Mouse (Mus musculus) intestine, embryonic 16.5 days (tissue): Measurements from ENCODE around the gene Cyp3a13. TPM values are rescaled to one million over a fixed set of nuclear protein-coding genes. Genes with fewer than 3 reads are reported as not detected.
A peak's percentile ranks its signal among the peaks of the same experiment; 100 is the strongest.
"Not testable (repeated sequence)": the region's sequence is repeated elsewhere in the genome, so short reads cannot be mapped to it uniquely, and the experiment has no call there.

Experiments used
- ATAC-seq: fragments of 200-750 bp; cut with Nextera tagmentation; 2 replicates; pipeline ENCODE4 v1.8.0; 2017; ENCODE audit warnings: moderate TSS enrichment, moderate library complexity
- H3K27ac ChIP-seq: fragments of 300-500 bp; sonication (generic); 2 replicates; pipeline ENCODE4 v1.5.1; 2014; ENCODE audit warnings: mild to moderate bottlenecking, low read length
- H3K27me3 ChIP-seq: fragments of 300-500 bp; sonication (generic); replicated peaks from 2 replicates; pipeline ENCODE4 v1.6.1; 2014; ENCODE audit warnings: low read length, control low read depth, mixed read lengths; ENCODE audit not compliant: control insufficient read depth, insufficient read depth
- H3K36me3 ChIP-seq: fragments of 300-500 bp; sonication (generic); 2 replicates; pipeline ENCODE4 v1.6.1; 2014; ENCODE audit warnings: low read length, control low read depth; ENCODE audit not compliant: control insufficient read depth, insufficient read depth
- H3K4me1 ChIP-seq: fragments of 300-500 bp; sonication (generic); 2 replicates; pipeline ENCODE4 v1.6.1; 2014; ENCODE audit warnings: low read length, control low read depth, mixed read lengths; ENCODE audit not compliant: control insufficient read depth, insufficient read depth
- H3K4me2 ChIP-seq: fragments of 300-500 bp; sonication (generic); 2 replicates; pipeline ENCODE4 v1.6.1; 2014; ENCODE audit warnings: low read depth, low read length, control low read depth
- H3K4me3 ChIP-seq: fragments of 300-500 bp; sonication (generic); 2 replicates; pipeline ENCODE4 v1.5.1; 2014; ENCODE audit warnings: mild to moderate bottlenecking, low read length
- H3K9ac ChIP-seq: fragments of 300-500 bp; sonication (generic); 2 replicates; pipeline ENCODE4 v1.6.1; 2014; ENCODE audit warnings: low read depth, low read length
- H3K9me3 ChIP-seq: fragments of 300-500 bp; sonication (generic); 2 replicates; pipeline ENCODE4 v1.6.1; 2016; ENCODE audit warnings: low read length, control low read depth; ENCODE audit not compliant: control insufficient read depth
- WGBS: fragments of 180-500 bp; shearing (Covaris S2); extraction: QIAGEN DNeasy Blood & Tissue Kit; methylation state at CpG from one replicate; pipeline ENCODE4 v1.1.7; 2014; 5-methylcytosine and 5-hydroxymethylcytosine counted together
- polyA plus RNA-seq: library from polyadenylated mRNA; unstranded; fragments of >200 nt; fragmentation: Nextera tagmentation; extraction: Ambion mirVana; gene quantifications from 2 replicates; pipeline ENCODE4 v1.2.1, GENCODE M21; 2015

Gene Cyp3a13
- polyA plus RNA-seq, 1 experiment from 2014 or later = 54.6 TPM

GRCm38 (mm10) chr5:137933934-137934333, 12.5 kb upstream of the Cyp3a13 start:
- H3K9me3 ChIP-seq, H3K4me3 ChIP-seq, H3K27ac ChIP-seq, H3K4me2 ChIP-seq, ATAC-seq, H3K9ac ChIP-seq, H3K4me1 ChIP-seq, H3K27me3 ChIP-seq, H3K36me3 ChIP-seq: not testable (repeated sequence)
- WGBS = 75% methylated on average over 2 of the region's 2 CpGs

- Histone ChIP-seq H3K9me3 (no peaks in the 10 kb centered on the region), H3K4me3 (no peak overlapping the region), H3K4me1 (no peaks in the 10 kb centered on the region), H3K36me3 (no peaks in the 10 kb centered on the region), H3K9ac (no peak overlapping the region), H3K27ac (peak overlapping the region; percentile 36), H3K27me3 (no peaks in the 10 kb centered on the region), H3K4me2 (no peak overlapping the region)
- ATAC-seq = peak; percentile 70; the same call in 1 of the 2 replicates
- 74% methylated on average over 11 of the region's 11 CpGs for WGBS
These were observed 7.0 kb upstream of the Cyp3a13 start for GRCm38 (mm10) chr5:137928439-137928838.

GRCm38 (mm10) chr5:137922171-137922570, 752 bp upstream of the Cyp3a13 start:
- H3K27me3 ChIP-seq = no peaks in the 10 kb centered on the region
- H3K4me1 ChIP-seq = no peaks in the 10 kb centered on the region; the same call in 1 of the 2 replicates
- ATAC-seq = peak; percentile 93
- H3K9ac ChIP-seq = no peak overlapping the region
- no peaks in the 10 kb centered on the region for H3K9me3 ChIP-seq
- peak overlapping the region; percentile 29; the same call in 1 of the 2 replicates for H3K4me2 ChIP-seq
- H3K4me3 ChIP-seq = no peak overlapping the region
- H3K36me3 ChIP-seq = no peaks in the 10 kb centered on the region
- peak overlapping the region; percentile 89 for H3K27ac ChIP-seq

DNA sequence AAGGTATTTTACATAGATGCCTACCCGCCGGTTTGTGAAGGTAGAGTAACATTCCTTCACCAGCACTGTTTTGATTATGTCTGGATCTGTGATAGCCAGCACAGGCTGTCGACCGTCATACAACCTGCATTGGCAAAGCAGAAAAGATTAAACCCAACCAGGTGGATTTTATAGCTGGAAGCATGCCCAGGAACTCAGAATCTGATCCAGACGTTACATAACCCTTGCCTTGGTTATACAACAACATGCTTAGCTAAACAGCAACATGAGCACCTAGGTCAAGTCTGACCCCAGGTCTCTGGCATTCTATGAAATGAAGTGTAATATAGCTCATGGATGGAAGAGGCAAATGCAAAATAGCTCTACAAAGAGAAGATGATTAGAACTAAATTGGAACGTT, 5.9 kb downstream of the Cyp3a13 start:
- Histone ChIP-seq H3K27me3 (no peaks in the 10 kb centered on the region), H3K9me3 (no peaks in the 10 kb centered on the region), H3K9ac (no peak overlapping the region), H3K4me3 (no peak overlapping the region), H3K4me2 (no peak overlapping the region), H3K27ac (no peak overlapping the region), H3K4me1 (no peaks in the 10 kb centered on the region; the same call in 1 of the 2 replicates), H3K36me3 (no peaks in the 10 kb centered on the region)
- 72% methylated on average over 6 of the region's 6 CpGs for WGBS
- no peak for ATAC-seq

DNA sequence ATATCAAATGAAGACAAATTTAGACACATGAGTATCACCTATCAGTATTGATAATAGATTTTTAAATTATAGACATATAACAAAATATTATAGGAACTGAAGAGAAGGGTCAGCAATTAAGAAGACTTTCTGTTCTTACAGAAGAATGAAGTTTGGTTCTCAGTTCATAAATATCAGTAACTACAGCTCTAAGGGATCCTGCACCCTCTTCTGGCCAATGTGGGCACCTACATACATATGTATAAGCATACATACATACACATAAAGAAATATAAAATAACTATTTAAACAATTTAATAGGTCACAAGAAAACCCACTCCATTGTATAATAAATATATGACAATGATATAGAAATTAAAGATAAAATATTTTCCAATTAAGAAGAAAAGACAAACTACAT, 6.9 kb downstream of the Cyp3a13 start:
- ATAC-seq = no peak
- no peaks in the 10 kb centered on the region; the same call in 1 of the 2 replicates for H3K4me1 ChIP-seq

DNA sequence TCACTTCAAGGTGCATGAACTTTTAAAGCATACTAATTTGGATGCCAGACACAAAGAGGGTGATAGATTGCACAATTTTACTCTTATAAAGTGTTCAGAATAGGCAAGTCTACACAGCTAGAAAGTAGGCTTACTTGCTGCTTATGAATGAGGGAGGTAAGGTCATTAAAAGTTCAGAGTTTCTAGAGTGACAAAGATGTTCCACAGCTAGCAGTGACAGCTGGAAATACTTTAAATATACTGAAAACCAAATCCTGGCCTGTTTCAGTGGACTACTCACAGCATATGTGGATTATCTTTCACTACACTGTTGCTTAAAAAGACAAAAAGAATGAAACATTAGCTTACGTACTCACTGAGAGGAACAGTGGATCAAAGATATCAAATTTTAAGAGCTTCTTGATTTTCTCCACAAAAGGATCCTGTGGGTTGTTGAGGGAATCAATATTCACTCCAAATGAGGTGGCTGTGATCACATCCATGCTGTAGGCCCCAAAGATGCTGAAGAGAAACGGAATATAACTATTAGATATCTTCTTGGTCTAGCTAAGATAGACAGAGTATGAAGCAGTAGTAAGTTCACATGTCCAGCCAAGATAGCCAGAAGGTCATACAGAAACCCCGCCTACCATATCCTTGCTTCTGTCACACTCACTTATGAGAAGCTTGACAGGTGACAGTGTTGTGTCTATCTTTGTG, 11.7 kb downstream of the Cyp3a13 start:
- H3K36me3 ChIP-seq = no peaks in the 10 kb centered on the region
- H3K9ac ChIP-seq = no peak overlapping the region
- no peak for ATAC-seq
- H3K4me1 ChIP-seq = no peaks in the 10 kb centered on the region
- H3K4me3 ChIP-seq = no peak overlapping the region
- 80% methylated on average over 3 of the region's 3 CpGs for WGBS
- H3K27me3 ChIP-seq = no peaks in the 10 kb centered on the region
- no peaks in the 10 kb centered on the region for H3K9me3 ChIP-seq
- no peak overlapping the region for H3K4me2 ChIP-seq
- H3K27ac ChIP-seq = no peak overlapping the region

More for the DNA sequence above, 6.9 kb downstream of the Cyp3a13 start:
- Histone ChIP-seq H3K9ac (no peak overlapping the region), H3K9me3 (no peaks in the 10 kb centered on the region), H3K4me3 (no peak overlapping the region), H3K4me2 (no peak overlapping the region), H3K27ac (no peak overlapping the region), H3K27me3 (no peaks in the 10 kb centered on the region), H3K36me3 (no peaks in the 10 kb centered on the region)

DNA sequence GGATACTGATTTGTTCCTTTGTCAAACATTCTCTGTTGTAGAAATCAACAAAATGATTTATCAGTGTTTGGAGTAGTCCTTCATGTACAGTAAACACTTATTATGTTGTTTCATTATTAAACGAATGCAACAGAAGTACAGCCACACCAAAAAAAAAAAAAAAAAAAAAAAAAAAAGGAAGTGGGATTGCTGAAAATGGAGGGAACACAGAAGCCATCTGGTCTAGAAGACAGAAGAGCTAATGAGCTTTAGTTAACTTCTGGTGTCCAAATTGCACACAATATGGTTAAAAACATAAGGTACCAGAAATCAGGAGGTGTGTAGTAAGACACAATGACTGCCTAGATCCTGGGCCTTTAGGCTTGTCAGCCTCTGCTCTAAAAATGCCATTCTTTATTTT, 23.6 kb downstream of the Cyp3a13 start:
- WGBS = 61% methylated on average over 1 of the region's 1 CpGs

DNA sequence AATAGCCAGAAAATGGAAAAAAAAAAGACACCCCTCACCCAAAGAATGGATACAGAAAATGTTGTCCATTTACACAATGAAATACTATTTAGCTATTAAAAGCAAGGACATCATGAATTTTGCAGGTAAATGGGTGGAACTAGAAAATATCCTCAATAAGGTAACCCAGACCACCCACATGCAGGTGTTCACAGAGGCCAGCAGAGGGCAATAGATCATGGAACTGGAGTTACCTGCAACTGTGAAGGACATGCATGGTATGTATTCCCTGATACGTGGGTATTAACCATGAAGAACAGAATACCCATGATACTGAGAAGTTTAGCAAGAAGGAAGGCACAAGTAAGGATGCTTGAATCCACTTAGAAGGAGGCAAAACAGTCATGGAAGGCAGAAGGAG, 28.5 kb downstream of the Cyp3a13 start:
- Histone ChIP-seq H3K9ac (no peak overlapping the region), H3K4me3 (no peak overlapping the region), H3K27me3 (no peaks in the 10 kb centered on the region), H3K4me2 (no peak overlapping the region), H3K36me3 (no peaks in the 10 kb centered on the region), H3K9me3 (no peaks in the 10 kb centered on the region), H3K4me1 (no peaks in the 10 kb centered on the region), H3K27ac (no peak overlapping the region)
- WGBS = 47% methylated on average over 1 of the region's 1 CpGs
- ATAC-seq = no peak

More for the DNA sequence above, 23.6 kb downstream of the Cyp3a13 start:
- Histone ChIP-seq H3K27ac (no peak overlapping the region), H3K9ac (no peak overlapping the region), H3K4me3 (no peak overlapping the region), H3K36me3 (no peaks in the 10 kb centered on the region), H3K4me2 (no peak overlapping the region), H3K9me3 (no peaks in the 10 kb centered on the region), H3K4me1 (no peaks in the 10 kb centered on the region), H3K27me3 (no peaks in the 10 kb centered on the region)
- no peak for ATAC-seq

DNA sequence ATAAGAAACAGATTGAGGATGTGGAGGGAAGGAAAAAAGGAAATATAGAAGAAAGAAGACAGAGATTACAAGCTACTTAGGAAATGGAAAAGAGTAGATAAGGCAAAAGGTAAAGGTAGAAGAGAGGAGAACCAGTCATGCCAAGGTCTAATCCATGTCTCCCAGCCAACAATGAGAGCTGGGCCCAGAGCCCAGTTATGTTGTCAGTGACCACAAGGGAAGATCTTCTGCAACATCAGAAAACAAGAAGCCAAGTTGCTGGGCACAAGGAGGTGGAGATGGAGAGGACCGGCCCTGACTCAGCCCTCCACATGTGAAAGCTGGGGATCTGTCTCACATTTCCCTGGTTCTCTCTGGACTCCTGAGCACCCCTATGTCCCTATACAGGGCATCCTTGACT, 33.8 kb downstream of the Cyp3a13 start:
- Histone ChIP-seq H3K27ac (no peak overlapping the region), H3K9ac (no peak overlapping the region), H3K4me2 (no peak overlapping the region), H3K9me3 (no peaks in the 10 kb centered on the region), H3K4me1 (no peaks in the 10 kb centered on the region), H3K36me3 (no peaks in the 10 kb centered on the region), H3K4me3 (no peak overlapping the region), H3K27me3 (no peaks in the 10 kb centered on the region)
- 94% methylated on average over 1 of the region's 1 CpGs for WGBS
- no peak for ATAC-seq

DNA sequence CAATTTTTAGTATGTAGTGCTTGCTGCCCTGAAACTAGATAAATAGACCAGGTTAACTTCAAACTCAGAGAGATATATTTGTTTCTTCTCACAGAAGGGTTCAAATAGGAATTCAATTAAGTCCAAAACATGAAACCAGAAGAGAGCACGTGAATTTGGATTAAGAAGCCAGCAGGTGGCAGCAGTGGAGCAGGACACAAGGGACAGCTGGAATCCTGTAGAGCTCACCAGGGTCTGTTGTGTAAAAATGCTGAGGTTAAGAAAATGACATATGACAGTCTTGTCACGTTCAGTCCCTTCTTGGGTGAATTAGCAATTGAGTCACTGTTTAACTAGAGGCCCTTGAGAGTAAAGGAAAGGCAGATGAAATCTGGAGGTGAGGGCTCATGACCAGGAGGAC, 35.5 kb downstream of the Cyp3a13 start:
- H3K4me3 ChIP-seq = no peak overlapping the region
- H3K9ac ChIP-seq = no peak overlapping the region
- no peaks in the 10 kb centered on the region for H3K4me1 ChIP-seq
- peak; percentile 69 for ATAC-seq
- no peak overlapping the region for H3K27ac ChIP-seq
- no peaks in the 10 kb centered on the region for H3K27me3 ChIP-seq
- no peaks in the 10 kb centered on the region for H3K36me3 ChIP-seq
- no peaks in the 10 kb centered on the region for H3K9me3 ChIP-seq
- WGBS = 4% methylated on average over 2 of the region's 2 CpGs
- H3K4me2 ChIP-seq = no peak overlapping the region
